In genomic region chr2:167611287-167611686, GRCm38 (mm10) we compare ENCODE assay signal across 16 mouse cellular contexts. TPM values are rescaled to one million over a fixed set of nuclear protein-coding genes. Genes with fewer than 3 reads are reported as not detected.
DNase-seq lines count a peak whose midpoint lies in the region; ATAC-seq and TF ChIP-seq lines count a peak whose summit lies in the region.
"Had no signal": no experiment of that assay in that cellular context is flagged by ENCODE, and none has a peak within 500 bp of the region (broad histone marks: within the 10 kb centered on the region; RNA-seq: fewer than 3 reads in every experiment).

No protein-coding gene starts in this region.

- 0 out of 2 replicates have a peak, but pooled peaks have one; percentile 14 for ATAC-seq in intestine, embryonic 16.5 days
- no peak for ATAC-seq in intestine, embryonic 15.5 days
- ATAC-seq in midbrain, postnatal 0 days (ENCODE audit: low FRiP score): no peak
- no peak for ATAC-seq in midbrain, embryonic 11.5 days (ENCODE audit: low FRiP score)
- ATAC-seq in intestine, postnatal 0 days: no peak
- no peak for ATAC-seq in erythroid progenitor cell, adult 5-6 weeks (replicated peaks; ENCODE audit: low FRiP score, poor library complexity, severe bottlenecking)
- no peak for ATAC-seq in megakaryocyte, adult 5-6 weeks (ENCODE audit: poor library complexity, severe bottlenecking)
- no peak for ATAC-seq in hindbrain, embryonic 12.5 days (ENCODE audit: low FRiP score)

- 73% methylated on average over 10 of the region's 10 CpGs for WGBS in intestine, embryonic 16.5 days
- 76% methylated on average over 10 of the region's 10 CpGs for WGBS in intestine, embryonic 15.5 days
- WGBS in midbrain, postnatal 0 days: 93% methylated on average over 10 of the region's 10 CpGs
- 94% methylated on average over 10 of the region's 10 CpGs for WGBS in midbrain, embryonic 11.5 days
- 79% methylated on average over 10 of the region's 10 CpGs for WGBS in intestine, postnatal 0 days
- 90% methylated on average over 10 of the region's 10 CpGs for WGBS in hindbrain, embryonic 12.5 days

- peak; percentile 55 for TF ChIP-seq CTCF in midbrain, postnatal 0 days (IDR thresholded peaks at IDR 0.05)
- peak; percentile 57 for TF ChIP-seq CTCF in intestine, postnatal 0 days (IDR thresholded peaks at IDR 0.05; ENCODE audit: low read depth)

- no peaks in the 10 kb centered on the region for H3K27me3 ChIP-seq in intestine, embryonic 16.5 days (replicated peaks; ENCODE audit: control insufficient read depth, insufficient read depth, low read length)
- no peaks in the 10 kb centered on the region for H3K27me3 ChIP-seq in intestine, embryonic 15.5 days (replicated peaks)
- H3K27me3 ChIP-seq in midbrain, postnatal 0 days (ENCODE audit: insufficient read depth, low read length): no peaks in the 10 kb centered on the region
- no peaks in the 10 kb centered on the region for H3K27me3 ChIP-seq in midbrain, embryonic 11.5 days (ENCODE audit: control insufficient read depth, insufficient read depth, low read length)
- no peaks in the 10 kb centered on the region for H3K27me3 ChIP-seq in intestine, postnatal 0 days (replicated peaks; ENCODE audit: control insufficient read depth, insufficient read depth, low read length)
- H3K27me3 ChIP-seq in hindbrain, embryonic 12.5 days: no peaks in the 10 kb centered on the region
- H3K27me3 ChIP-seq: kidney, embryonic 15.5 days had no signal

- peaks cover 2% of the 10 kb centered on the region; the same call in 1 of the 2 replicates for H3K9me3 ChIP-seq in intestine, embryonic 16.5 days (ENCODE audit: control insufficient read depth, low read length)
- no peaks in the 10 kb centered on the region for H3K9me3 ChIP-seq in intestine, embryonic 15.5 days
- H3K9me3 ChIP-seq in midbrain, postnatal 0 days (ENCODE audit: low read length): no peaks in the 10 kb centered on the region
- no peaks in the 10 kb centered on the region for H3K9me3 ChIP-seq in midbrain, embryonic 11.5 days (ENCODE audit: control insufficient read depth, low read length)
- H3K9me3 ChIP-seq in intestine, postnatal 0 days (ENCODE audit: control insufficient read depth): no peaks in the 10 kb centered on the region
- H3K9me3 ChIP-seq in hindbrain, embryonic 12.5 days (replicated peaks): no peaks in the 10 kb centered on the region; the same call in 1 of the 2 replicates
- H3K9me3 ChIP-seq: kidney, embryonic 15.5 days had no signal

- H3K4me2 ChIP-seq in intestine, embryonic 16.5 days (ENCODE audit: low read depth, low read length): no peak overlapping the region
- no peak overlapping the region for H3K4me2 ChIP-seq in intestine, embryonic 15.5 days (replicated peaks)
- H3K4me2 ChIP-seq in midbrain, postnatal 0 days (ENCODE audit: low read depth, low read length, poor library complexity, severe bottlenecking): no peak overlapping the region
- H3K4me2 ChIP-seq in midbrain, embryonic 11.5 days: no peak overlapping the region
- no peak overlapping the region for H3K4me2 ChIP-seq in intestine, postnatal 0 days (replicated peaks; ENCODE audit: low read depth)
- no peak overlapping the region for H3K4me2 ChIP-seq in hindbrain, embryonic 12.5 days (replicated peaks)
- H3K4me2 ChIP-seq: kidney, embryonic 15.5 days had no signal

- H3K4me1 ChIP-seq in intestine, embryonic 16.5 days (ENCODE audit: control insufficient read depth, insufficient read depth, low read length): no peaks in the 10 kb centered on the region
- no peaks in the 10 kb centered on the region; the same call in 1 of the 2 replicates for H3K4me1 ChIP-seq in intestine, embryonic 15.5 days (replicated peaks)
- no peaks in the 10 kb centered on the region for H3K4me1 ChIP-seq in midbrain, postnatal 0 days (ENCODE audit: insufficient read depth, low read length)
- H3K4me1 ChIP-seq in midbrain, embryonic 11.5 days (ENCODE audit: control insufficient read depth, insufficient read depth, low read length): no peaks in the 10 kb centered on the region
- H3K4me1 ChIP-seq in intestine, postnatal 0 days (replicated peaks; ENCODE audit: control insufficient read depth, insufficient read depth, low read length): no peaks in the 10 kb centered on the region
- H3K4me1 ChIP-seq in hindbrain, embryonic 12.5 days: no peaks in the 10 kb centered on the region
- H3K4me1 ChIP-seq: kidney, embryonic 15.5 days had no signal

- no peak for DNase-seq in midbrain, postnatal 0 days (ENCODE audit: low spot score)
- DNase-seq in midbrain, embryonic 11.5 days (ENCODE audit: low spot score, missing footprints): no peak
- DNase-seq: cerebellum, postnatal 10 days; lung, adult 18-20 months; thymus, postnatal 25 days had no signal

- H3K9ac ChIP-seq in intestine, embryonic 16.5 days (ENCODE audit: low read depth, low read length): no peak overlapping the region
- H3K9ac ChIP-seq in intestine, embryonic 15.5 days: no peak overlapping the region
- no peak overlapping the region for H3K9ac ChIP-seq in midbrain, postnatal 0 days (replicated peaks; ENCODE audit: low read length, poor library complexity, severe bottlenecking)
- H3K9ac ChIP-seq in midbrain, embryonic 11.5 days (ENCODE audit: low read length): no peak overlapping the region
- H3K9ac ChIP-seq in intestine, postnatal 0 days (ENCODE audit: low read depth, low read length): no peak overlapping the region
- no peak overlapping the region for H3K9ac ChIP-seq in hindbrain, embryonic 12.5 days
- H3K9ac ChIP-seq: kidney, embryonic 15.5 days had no signal

- H3K27ac ChIP-seq in intestine, embryonic 16.5 days (ENCODE audit: low read length): no peak overlapping the region
- no peak overlapping the region for H3K27ac ChIP-seq in intestine, embryonic 15.5 days
- H3K27ac ChIP-seq in midbrain, postnatal 0 days (ENCODE audit: low read depth, low read length): no peak overlapping the region
- H3K27ac ChIP-seq in midbrain, embryonic 11.5 days (ENCODE audit: low read depth, low read length): no peak overlapping the region
- H3K27ac ChIP-seq in intestine, postnatal 0 days (ENCODE audit: low read depth, low read length): no peak overlapping the region
- H3K27ac ChIP-seq in hindbrain, embryonic 12.5 days: no peak overlapping the region
- H3K27ac ChIP-seq: kidney, embryonic 15.5 days had no signal

- peaks cover 37% of the 10 kb centered on the region for H3K36me3 ChIP-seq in intestine, embryonic 16.5 days (ENCODE audit: control insufficient read depth, insufficient read depth, low read length)
- peaks cover 48% of the 10 kb centered on the region for H3K36me3 ChIP-seq in intestine, embryonic 15.5 days
- H3K36me3 ChIP-seq in midbrain, postnatal 0 days (ENCODE audit: insufficient read depth, low read length): peaks cover 32% of the 10 kb centered on the region
- peaks cover 25% of the 10 kb centered on the region for H3K36me3 ChIP-seq in midbrain, embryonic 11.5 days (ENCODE audit: control insufficient read depth, insufficient read depth, low read length)
- H3K36me3 ChIP-seq in intestine, postnatal 0 days (ENCODE audit: control insufficient read depth, insufficient read depth): peaks cover 52% of the 10 kb centered on the region
- H3K36me3 ChIP-seq in hindbrain, embryonic 12.5 days: peaks cover 72% of the 10 kb centered on the region

- H3K4me3 ChIP-seq in intestine, embryonic 16.5 days (ENCODE audit: low read length): no peak overlapping the region
- H3K4me3 ChIP-seq in intestine, embryonic 15.5 days (replicated peaks): no peak overlapping the region
- no peak overlapping the region for H3K4me3 ChIP-seq in midbrain, postnatal 0 days (ENCODE audit: low read depth, low read length)
- H3K4me3 ChIP-seq in midbrain, embryonic 11.5 days (ENCODE audit: low read depth, low read length): no peak overlapping the region
- H3K4me3 ChIP-seq in intestine, postnatal 0 days (ENCODE audit: low read depth, low read length): no peak overlapping the region
- H3K4me3 ChIP-seq in hindbrain, embryonic 12.5 days: no peak overlapping the region
- H3K4me3 ChIP-seq: kidney, embryonic 15.5 days had no signal

RNA-seq across cellular contexts. Expression of gene Ube2v1, which starts 20.6 kb away (rescaled TPM):
- polyA plus RNA-seq in intestine, embryonic 16.5 days (2015; fragmentation: Nextera tagmentation; extraction: Ambion mirVana): 273 and 293 TPM in 2 replicates
- polyA plus RNA-seq in intestine, embryonic 15.5 days (2015; fragmentation: Nextera tagmentation; extraction: Ambion mirVana): 268 and 270 TPM in 2 replicates
- total RNA-seq in midbrain, postnatal 0 days (2014; rRNA removed): 191 and 233 TPM in 2 replicates
- polyA plus RNA-seq in midbrain, postnatal 0 days (2015; fragmentation: Nextera tagmentation; extraction: Ambion mirVana): 402 and 414 TPM in 2 replicates
- 252 and 273 TPM in 2 replicates for polyA plus RNA-seq in midbrain, embryonic 11.5 days (2014; fragmentation: Nextera tagmentation; extraction: Ambion mirVana)
- 173 and 174 TPM in 2 replicates for polyA plus RNA-seq in intestine, postnatal 0 days (2015; fragmentation: Nextera tagmentation; extraction: Ambion mirVana)
- total RNA-seq in erythroid progenitor cell, adult 5-6 weeks (2015; ENCODE audit: low replicate concordance): 186 and 189 TPM in 2 replicates
- 82.3 and 114 TPM in 2 replicates for total RNA-seq in erythroid progenitor cell, adult 5-6 weeks (2017; ENCODE audit: low replicate concordance)
- total RNA-seq in megakaryocyte, adult 5-6 weeks (2015): 68.8 and 86.3 TPM in 2 replicates
- 45.1 and 51.9 TPM in 2 replicates for total RNA-seq in megakaryocyte, adult 5-6 weeks (2017)
- polyA plus RNA-seq in hindbrain, embryonic 12.5 days (2016; fragmentation: Nextera tagmentation; extraction: Ambion mirVana): 290 and 291 TPM in 2 replicates

RNA-seq across cellular contexts. Expression of gene Gm20431, which starts 50.0 kb away (rescaled TPM):
- polyA plus RNA-seq in intestine, embryonic 16.5 days (2015; fragmentation: Nextera tagmentation; extraction: Ambion mirVana): 2.0 and 3.2 TPM in 2 replicates
- 0.40 and 7.2 TPM in 2 replicates for polyA plus RNA-seq in intestine, embryonic 15.5 days (2015; fragmentation: Nextera tagmentation; extraction: Ambion mirVana)
- not detected in 2 replicates for total RNA-seq in midbrain, postnatal 0 days (2014; rRNA removed)
- polyA plus RNA-seq in midbrain, postnatal 0 days (2015; fragmentation: Nextera tagmentation; extraction: Ambion mirVana): 11.2 and 12.0 TPM in 2 replicates
- 5.8 and 5.9 TPM in 2 replicates for polyA plus RNA-seq in midbrain, embryonic 11.5 days (2014; fragmentation: Nextera tagmentation; extraction: Ambion mirVana)
- 8.8 and 10.0 TPM in 2 replicates for polyA plus RNA-seq in intestine, postnatal 0 days (2015; fragmentation: Nextera tagmentation; extraction: Ambion mirVana)
- total RNA-seq in erythroid progenitor cell, adult 5-6 weeks (2015; ENCODE audit: low replicate concordance): not detected in 2 replicates
- not detected in 2 replicates for total RNA-seq in erythroid progenitor cell, adult 5-6 weeks (2017; ENCODE audit: low replicate concordance)
- total RNA-seq in megakaryocyte, adult 5-6 weeks (2015): 6.1 and 22.8 TPM in 2 replicates
- not detected in 2 replicates for total RNA-seq in megakaryocyte, adult 5-6 weeks (2017)
- polyA plus RNA-seq in hindbrain, embryonic 12.5 days (2016; fragmentation: Nextera tagmentation; extraction: Ambion mirVana): 16.9 and 18.8 TPM in 2 replicates
- total RNA-seq: hematopoietic stem cell, adult 5-6 weeks; monocyte, adult 5-6 weeks; neutrophil, adult 5-6 weeks had no signal
- polyA plus RNA-seq: frontal cortex, adult 2 months had no signal
